Mouse (Mus musculus) layer of hippocampus, postnatal 25 days (tissue): ENCODE results near the gene Vmn1r23. TPM values are rescaled to one million over a fixed set of nuclear protein-coding genes. Genes with fewer than 3 reads are reported as not detected.
"Not testable (repeated sequence)": the region's sequence is repeated elsewhere in the genome, so short reads cannot be mapped to it uniquely, and the experiment has no call there.

Experiments used
- DNase-seq, 2 experiments: peaks; one replicate each; pipeline ENCODE4 v3.0.0; 2022; ENCODE audit warnings: mixed read lengths in 2 of 2, low spot score in 1 of 2; ENCODE audit errors: extremely low spot score in 1 of 2
- total RNA-seq, 2 experiments: library from RNA; stranded (reverse); gene quantifications; 2 replicates each; pipeline ENCODE4 v1.2.3; 2021

Gene Vmn1r23
- not detected for total RNA-seq

DNA sequence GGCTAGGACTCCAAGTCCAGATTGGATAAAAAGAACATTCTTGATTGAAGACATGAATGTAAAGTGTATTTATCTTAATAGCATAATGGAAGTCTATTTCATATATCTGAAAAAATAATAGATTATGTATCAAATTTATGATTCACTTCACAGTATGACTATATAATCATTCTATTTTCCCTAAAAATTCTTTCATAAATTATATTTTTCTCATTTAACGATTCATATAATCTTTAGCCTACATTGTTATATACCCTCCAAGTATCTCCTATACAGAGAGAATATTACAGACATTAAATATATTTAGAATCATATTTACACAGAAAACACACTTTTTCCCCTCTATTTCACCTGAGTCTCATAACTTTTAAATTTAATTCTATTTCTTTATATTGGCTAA, at the start of gene Vmn1r23:
Gene Vmn1r23, minus strand, starts transcription at position 101 of the 400 bp plus-strand sequence.
- no peak for DNase-seq

DNA sequence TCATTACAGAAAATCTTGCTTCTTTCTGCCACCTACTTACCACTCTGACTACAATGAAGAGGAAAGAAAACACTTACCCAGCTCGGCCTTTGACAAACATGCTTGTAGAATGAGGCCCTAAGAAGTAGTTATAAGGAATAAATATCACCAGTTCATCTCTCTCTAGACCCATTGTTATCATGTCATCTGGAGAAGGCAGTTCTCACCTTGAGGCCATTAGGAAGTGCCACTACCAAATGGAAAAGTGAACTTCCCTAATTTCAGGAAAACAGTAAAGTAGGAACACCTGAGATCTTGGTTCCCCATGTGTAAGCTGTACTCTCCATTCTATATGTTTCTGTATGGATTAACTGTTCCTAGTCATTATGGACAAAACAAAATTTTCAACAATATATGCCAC, 34.8 kb upstream of the Vmn1r23 start, which contains the start of gene Vmn1r24:
Gene Vmn1r24, minus strand, starts transcription at position 101 of the 400 bp plus-strand sequence.
- not testable (repeated sequence) for DNase-seq

GRCm38 (mm10) chr6:57907928-57908327, 18.7 kb downstream of the Vmn1r23 start, which contains the start of gene Vmn1r22:
Gene Vmn1r22 (minus strand): TSS chr6:57908028.
- DNase-seq: no peak

Other genes with a start within 250 kb of the Vmn1r23 start
- gene Pyurf, start 234.8 kb downstream of the Vmn1r23 start, total RNA-seq: 1 to 10 TPM; 8.4 TPM
- 10 to 100 TPM; 88.1 to 93.9 TPM for gene Lancl2, start 224.3 kb downstream of the Vmn1r23 start, total RNA-seq
- 10 to 100 TPM; 68.7 to 70.4 TPM for gene Vopp1, start 101.7 kb downstream of the Vmn1r23 start, total RNA-seq
- gene Vmn1r21, start 76.5 kb downstream of the Vmn1r23 start, total RNA-seq: not detected
- gene Vmn1r22, start 18.8 kb downstream of the Vmn1r23 start, total RNA-seq: not detected
- not detected for gene Vmn1r24, start 34.7 kb upstream of the Vmn1r23 start, total RNA-seq
- gene Vmn1r25, start 54.0 kb upstream of the Vmn1r23 start, total RNA-seq: not detected
- gene Vmn1r26, start 88.3 kb upstream of the Vmn1r23 start, total RNA-seq: not detected